Mouse (Mus musculus) cerebellum, adult 18-20 months (tissue): ENCODE measurements around the gene Myom3.
A peak's percentile ranks its signal among the peaks of the same experiment; 100 is the strongest.

Source experiments
- DNase-seq, 2 experiments: peaks; one replicate each; pipeline ENCODE4 v3.0.0; 2021

Myom3 gene

GRCm38 (mm10) chr4:135816905-135817622 lies 57.5 kb downstream of the Myom3 start:
- peak; percentile 29 to 40 for DNase-seq

DNA sequence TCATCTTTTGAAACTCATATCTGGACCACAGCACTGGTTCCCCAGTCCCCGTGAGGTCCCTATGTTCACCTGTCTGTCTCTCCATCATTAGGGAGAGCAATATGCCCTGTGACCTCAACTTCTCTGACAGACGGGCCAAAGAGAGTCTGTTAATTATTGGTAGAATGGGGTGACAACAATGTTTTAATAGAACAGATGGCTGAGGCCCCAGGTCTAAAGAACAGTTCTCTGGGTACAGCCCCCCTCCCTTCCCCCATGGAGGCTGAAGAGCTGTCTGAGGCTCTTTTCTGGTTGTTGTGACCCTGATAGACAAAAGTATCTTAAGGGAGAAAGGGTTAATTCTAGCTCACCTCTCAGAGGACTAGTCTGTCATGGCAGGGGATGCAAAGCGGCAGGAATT lies 58.9 kb downstream of the Myom3 start:
- DNase-seq, result no peak

GRCm38 (mm10) chr4:135819826-135820526 lies 60.5 kb downstream of the Myom3 start:
- DNase-seq, result no peak

DNA sequence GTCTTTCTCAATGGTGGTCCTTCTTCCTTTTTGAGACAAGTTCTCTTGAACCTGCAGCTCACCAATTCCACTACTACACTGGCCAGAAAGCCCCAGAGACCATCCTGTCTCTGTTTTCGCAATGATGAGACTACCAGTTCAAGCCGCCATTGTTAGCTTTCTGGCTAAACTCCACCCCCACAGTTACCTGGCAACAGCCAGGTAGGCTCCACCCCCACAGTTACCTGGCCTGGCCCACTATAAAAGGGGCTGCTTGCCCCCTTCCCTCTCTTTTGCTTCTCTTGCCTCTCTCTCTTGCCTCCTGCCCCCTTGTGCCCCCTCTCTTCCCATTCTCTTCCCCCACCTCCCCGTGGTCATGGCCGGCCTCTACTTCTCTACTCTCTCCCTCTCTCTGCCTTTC lies 62.3 kb downstream of the Myom3 start:
- no peak for DNase-seq

- no peak for DNase-seq
These were observed 63.8 kb downstream of the Myom3 start for GRCm38 (mm10) chr4:135823298-135823697.

DNA sequence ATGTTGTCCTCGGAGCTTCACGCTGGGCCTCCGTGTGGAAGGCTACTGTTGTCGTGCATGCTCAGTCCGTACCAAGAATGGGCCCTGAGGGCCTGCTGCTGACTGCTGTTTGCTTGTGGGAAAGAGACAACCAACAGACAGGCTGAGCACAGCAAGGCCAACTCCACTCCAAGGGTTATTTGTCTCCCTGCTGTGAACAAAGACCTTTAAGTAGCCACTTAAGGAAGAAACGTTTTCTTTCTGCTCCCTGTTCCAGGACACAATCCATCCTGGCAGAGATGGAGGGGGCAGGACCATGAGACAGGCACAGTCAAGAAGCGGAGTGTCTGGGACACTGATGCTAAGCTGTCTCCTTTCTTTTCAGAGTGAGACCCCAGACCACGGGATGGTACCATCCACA lies 64.7 kb downstream of the Myom3 start:
- no peak for DNase-seq

DNA sequence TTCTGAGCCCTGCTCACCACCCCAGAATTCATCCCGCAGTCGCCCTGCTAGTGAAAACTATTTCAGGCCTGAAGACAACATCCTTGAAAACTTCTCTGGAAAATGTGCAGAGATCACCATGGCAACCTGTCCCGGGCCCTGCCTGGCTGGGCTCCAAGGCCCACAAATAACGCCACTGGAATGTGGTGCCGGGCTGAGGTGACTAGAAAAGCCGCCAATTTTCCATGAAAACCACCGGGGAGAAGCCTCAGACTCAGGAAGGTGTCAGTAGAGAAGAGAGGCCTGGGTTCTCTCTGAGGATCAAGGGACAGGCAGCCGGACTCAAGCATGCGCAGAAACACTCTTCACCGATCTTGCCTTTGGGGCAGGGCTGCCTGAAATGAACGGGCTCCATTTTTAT lies 69.0 kb downstream of the Myom3 start:
- DNase-seq, result peak in 1 of 2 experiments; percentile 13

DNA sequence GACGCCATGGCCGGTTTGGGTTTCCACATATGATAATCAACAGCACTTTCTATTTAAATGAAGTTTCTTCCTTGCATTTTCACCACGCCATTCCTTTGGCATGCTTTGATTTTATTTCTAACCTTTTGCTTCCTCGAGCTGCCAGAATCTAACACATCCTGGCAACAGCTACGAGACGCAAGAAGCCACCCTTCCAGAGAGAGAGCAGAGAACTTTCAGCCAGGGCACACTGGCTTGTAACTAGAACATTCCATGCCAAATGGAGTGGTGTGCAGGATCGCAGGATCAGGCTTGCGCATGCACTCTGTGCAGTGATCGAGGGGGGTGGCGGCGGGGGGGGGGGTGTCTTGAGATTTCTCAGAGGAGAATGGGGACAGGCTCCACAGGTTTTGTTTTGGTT lies 72.6 kb downstream of the Myom3 start:
- no peak for DNase-seq

DNA sequence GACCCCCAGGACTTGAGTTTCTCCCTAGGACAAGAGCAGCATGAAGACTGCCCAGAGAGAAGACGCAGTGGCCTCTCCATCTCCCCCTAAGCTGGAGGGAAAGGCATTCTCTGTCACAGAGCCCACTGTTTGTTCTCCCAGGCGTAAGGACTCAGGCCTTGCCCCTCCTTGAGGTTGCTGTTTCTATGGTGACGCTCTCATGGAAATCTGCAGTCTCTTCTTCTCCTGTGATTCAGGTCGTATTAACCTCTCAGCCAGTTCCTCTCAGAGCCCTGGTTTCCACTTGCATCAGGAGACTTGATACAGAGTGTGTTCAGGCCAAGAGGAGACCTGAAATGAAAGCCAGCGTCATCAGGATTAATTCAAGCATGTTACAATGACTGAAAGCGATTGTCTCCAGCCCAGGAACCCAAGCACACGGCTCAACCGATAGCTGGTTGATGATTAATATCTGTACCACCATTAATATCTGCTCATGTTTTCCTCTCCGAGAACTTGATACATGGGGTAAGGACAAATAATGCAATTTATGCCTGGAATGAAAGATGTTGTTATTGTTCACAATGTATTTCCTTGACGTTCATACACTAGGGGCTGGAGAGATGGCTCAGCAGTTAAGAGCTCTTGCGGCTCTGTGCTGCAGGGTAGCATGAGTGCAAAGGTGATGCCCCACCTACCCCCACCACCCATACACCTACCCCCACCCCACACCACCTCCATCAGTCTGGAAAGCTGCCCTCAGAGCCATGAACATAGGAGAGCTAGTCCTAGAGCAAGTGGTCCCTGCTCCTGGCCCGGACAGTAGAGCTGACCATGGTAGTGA lies 74.0 kb downstream of the Myom3 start:
- no peak for DNase-seq

- DNase-seq, result no peak
These were observed 74.7 kb downstream of the Myom3 start for GRCm38 (mm10) chr4:135834124-135834717.

GRCm38 (mm10) chr4:135838925-135839292 lies 79.4 kb downstream of the Myom3 start:
- no peak for DNase-seq

- DNase-seq, result no peak
These were observed 79.9 kb downstream of the Myom3 start for GRCm38 (mm10) chr4:135839293-135840011.

DNA sequence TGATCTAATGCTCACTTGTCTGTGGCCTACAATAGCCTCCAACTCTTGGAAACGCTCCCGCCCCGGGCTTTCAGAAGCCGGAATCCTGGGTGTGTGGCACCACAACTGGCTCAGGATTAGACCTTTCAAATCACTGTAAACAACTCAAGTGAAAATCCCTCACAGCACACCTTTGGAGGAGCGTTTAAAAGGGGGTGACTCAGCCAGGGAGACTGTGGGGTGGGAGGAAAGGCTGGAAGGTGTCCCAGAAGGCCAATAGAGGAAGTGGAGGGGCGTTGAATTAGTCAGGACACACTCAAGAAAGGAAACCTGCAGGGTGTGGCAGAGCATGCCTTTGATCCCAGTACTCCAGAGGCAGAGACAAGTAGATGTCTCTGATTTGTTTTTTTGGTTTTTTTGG lies 84.9 kb downstream of the Myom3 start:
- DNase-seq, result no peak

GRCm38 (mm10) chr4:135847581-135847980 lies 88.1 kb downstream of the Myom3 start:
- DNase-seq, result no peak

DNA sequence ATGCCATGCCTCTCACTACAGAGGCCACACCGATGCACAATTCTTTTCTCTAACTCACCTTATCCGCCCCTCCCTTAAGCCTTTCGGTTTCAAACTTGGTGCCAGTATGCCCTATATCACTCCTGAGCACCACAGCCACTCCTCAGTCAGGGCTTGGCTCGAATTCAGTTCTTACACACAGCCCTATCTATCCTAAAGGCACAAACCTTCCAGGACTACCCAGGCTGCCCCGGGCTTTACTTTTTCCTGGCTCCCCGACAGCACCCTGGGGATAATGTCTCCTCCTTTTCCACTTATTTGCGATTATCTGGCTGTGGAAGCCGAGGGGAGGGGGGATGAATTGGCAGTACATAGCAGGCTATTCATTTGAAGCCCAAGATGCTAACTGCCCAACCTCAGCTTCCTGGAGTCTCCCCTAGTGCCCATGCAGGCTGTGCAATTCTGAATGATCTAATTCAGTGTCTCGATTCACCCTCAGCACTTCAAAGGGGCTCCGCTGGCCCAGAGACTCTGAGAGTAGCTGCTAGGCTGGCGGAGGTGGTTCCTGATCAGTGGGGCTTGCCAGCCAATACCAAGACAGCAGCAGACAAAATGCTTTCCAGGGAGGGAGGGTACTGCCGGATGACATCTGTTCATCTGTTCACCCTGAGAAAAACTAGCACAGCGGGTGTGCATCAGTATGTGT lies 91.0 kb downstream of the Myom3 start:
- DNase-seq, result no peak

- no peak for DNase-seq
These were observed 92.4 kb downstream of the Myom3 start for GRCm38 (mm10) chr4:135851942-135852341.

- no peak for DNase-seq
These were observed 94.6 kb downstream of the Myom3 start for GRCm38 (mm10) chr4:135853987-135854546.

- no peak for DNase-seq
These were observed 95.1 kb downstream of the Myom3 start for GRCm38 (mm10) chr4:135854630-135855029.

DNA sequence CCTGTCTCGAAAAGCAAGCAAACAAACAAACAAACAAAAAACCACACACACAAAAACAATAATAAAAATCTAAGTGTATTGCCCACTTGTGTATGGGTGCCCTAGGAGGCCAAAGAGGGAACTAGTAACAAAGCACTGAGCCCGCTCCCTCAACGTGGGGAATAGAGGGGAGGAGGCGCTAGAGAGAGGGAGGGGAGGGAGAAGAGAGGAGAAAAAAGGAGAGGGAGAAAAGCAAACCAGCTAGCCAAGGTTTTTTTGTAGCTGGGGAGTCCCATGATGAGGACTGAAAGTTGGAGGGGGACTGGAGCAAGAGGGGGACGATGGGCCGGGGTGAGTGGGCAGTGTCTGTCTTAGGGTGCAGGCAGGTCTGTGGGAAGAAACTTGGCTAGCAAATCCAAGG lies 95.6 kb downstream of the Myom3 start:
- DNase-seq, result no peak

DNA sequence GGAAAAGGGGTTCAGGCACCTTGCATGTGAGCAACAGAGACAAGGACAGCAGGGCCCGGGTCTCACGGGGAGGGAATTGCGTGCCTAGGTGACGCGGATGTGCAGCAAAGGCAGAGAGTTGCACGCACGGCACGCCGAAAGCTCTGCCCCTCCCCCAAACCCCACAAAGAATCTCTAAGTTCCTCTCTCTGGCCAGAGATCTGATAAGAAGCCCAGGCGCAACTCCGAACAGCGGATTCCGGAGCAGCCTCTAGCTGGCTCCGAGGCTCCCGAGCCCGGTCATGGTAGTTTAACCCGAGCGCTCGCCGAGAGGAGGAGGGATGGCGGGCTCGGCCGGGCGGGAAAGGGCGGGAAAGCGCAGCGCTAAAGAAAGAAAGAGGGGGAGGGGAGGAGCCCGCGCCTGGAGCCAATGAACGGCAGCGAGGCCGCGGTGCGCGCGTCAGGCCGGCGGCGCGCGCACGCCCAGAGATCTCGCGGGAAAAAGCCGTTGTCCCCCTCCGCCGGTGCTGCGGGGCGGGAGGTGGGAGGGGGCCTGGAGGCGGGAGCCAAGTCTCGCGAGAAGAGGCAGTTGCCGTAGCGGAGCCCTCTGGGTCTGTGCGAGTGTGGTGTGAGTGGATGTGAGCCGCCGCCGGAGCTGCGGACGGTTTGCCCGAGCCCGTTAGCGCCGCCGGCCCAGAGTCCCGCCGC lies 96.2 kb downstream of the Myom3 start, which contains the start of gene Srsf10:
Gene Srsf10 (plus strand): TSS at position 212 of the 687 bp plus-strand sequence.
- peak; percentile 94 to 95 for DNase-seq
